Mouse (Mus musculus): Measurements from ENCODE around the gene Krtap1-5.
"Not testable (repeated sequence)": the region's sequence is repeated elsewhere in the genome, so short reads cannot be mapped to it uniquely, and the experiment has no call there.

Krtap1-5 gene

GRCm38 (mm10) chr11:99580636-99581035 is at the start of gene Krtap1-5:
Gene Krtap1-5 (minus strand): TSS chr11:99581016.
- in situ Hi-C loops (cut with MseI, MboI) = no loop called here

GRCm38 (mm10) chr11:99628138-99628537 is 47.3 kb upstream of the Krtap1-5 start, which contains the start of gene Krtap4-1:
Gene Krtap4-1 (minus strand): TSS chr11:99628238.
- in situ Hi-C loops (cut with MseI, MboI) = no loop called here

- in situ Hi-C loops (cut with MseI, MboI) = no loop called here
Observed at GRCm38 (mm10) chr11:99620335-99620734, 39.5 kb upstream of the Krtap1-5 start, which contains the start of gene Gm11562. Gene Gm11562 (minus strand): TSS chr11:99620435.

GRCm38 (mm10) chr11:99614796-99615363 is 34.1 kb upstream of the Krtap1-5 start, which contains the start of gene Krtap2-4:
Gene Krtap2-4 (minus strand): TSS chr11:99614846.
- in situ Hi-C loops (cut with MseI, MboI) = no loop called here

GRCm38 (mm10) chr11:99610089-99610488 is 29.3 kb upstream of the Krtap1-5 start, which contains the start of gene Gm11937:
Gene Gm11937 (minus strand): TSS chr11:99610189.
- in situ Hi-C loops (cut with MseI, MboI) = not testable (repeated sequence)

GRCm38 (mm10) chr11:99609126-99609525 is 28.3 kb upstream of the Krtap1-5 start:
- in situ Hi-C loops (cut with MseI, MboI) = no loop called here

- in situ Hi-C loops (cut with MseI, MboI) = not testable (repeated sequence)
Observed at GRCm38 (mm10) chr11:99603208-99603607, 22.4 kb upstream of the Krtap1-5 start, which contains the start of gene Gm11938. Gene Gm11938 (minus strand): TSS chr11:99603308.

- in situ Hi-C loops (cut with MseI, MboI) = not testable (repeated sequence)
Observed at GRCm38 (mm10) chr11:99597742-99598141, 16.9 kb upstream of the Krtap1-5 start, which contains the start of gene Krtap9-3. Gene Krtap9-3 (minus strand): TSS chr11:99598105.

- in situ Hi-C loops (cut with MseI, MboI) = no loop called here
Observed at GRCm38 (mm10) chr11:99590981-99591380, 10.2 kb upstream of the Krtap1-5 start, which contains the start of gene Krtap1-3. Gene Krtap1-3 (minus strand): TSS chr11:99591339.

- in situ Hi-C loops (cut with MseI, MboI) = no loop called here
Observed at GRCm38 (mm10) chr11:99585096-99585495, 4.3 kb upstream of the Krtap1-5 start.

- in situ Hi-C loops (cut with MseI, MboI) = no loop called here
Observed at GRCm38 (mm10) chr11:99583245-99583704, 2.5 kb upstream of the Krtap1-5 start, which contains the start of gene Krtap1-4. Gene Krtap1-4 (minus strand): TSS chr11:99583654.

- in situ Hi-C loops (cut with MseI, MboI) = no loop called here
Observed at GRCm38 (mm10) chr11:99581564-99581963, 748 bp upstream of the Krtap1-5 start.

GRCm38 (mm10) chr11:99581051-99581450 is 235 bp upstream of the Krtap1-5 start:
- in situ Hi-C loops (cut with MseI, MboI) = no loop called here

GRCm38 (mm10) chr11:99574106-99574505 is 6.7 kb downstream of the Krtap1-5 start:
- in situ Hi-C loops (cut with MseI, MboI) = loop anchor here in 1 of 2 experiments (10.0 kb wide), 1 partner anchor 109 kb away; no protein-coding TSS in a partner anchor

GRCm38 (mm10) chr11:99573164-99573563 is 7.7 kb downstream of the Krtap1-5 start:
- in situ Hi-C loops (cut with MseI, MboI) = loop anchor here in 1 of 2 experiments (10.0 kb wide), 1 partner anchor 108 kb away; no protein-coding TSS in a partner anchor

- in situ Hi-C loops (cut with MseI, MboI) = no loop called here
Observed at GRCm38 (mm10) chr11:99566530-99566929, 14.3 kb downstream of the Krtap1-5 start, which contains the start of gene Krtap3-1. Gene Krtap3-1 (minus strand): TSS chr11:99566630.

GRCm38 (mm10) chr11:99562580-99562979 is 18.2 kb downstream of the Krtap1-5 start:
- in situ Hi-C loops (cut with MseI, MboI) = no loop called here

GRCm38 (mm10) chr11:99559366-99559765 is 21.4 kb downstream of the Krtap1-5 start, which contains the start of gene Gm11939:
Gene Gm11939 (minus strand): TSS chr11:99559466.
- in situ Hi-C loops (cut with MseI, MboI) = no loop called here

GRCm38 (mm10) chr11:99557976-99558745 is 22.7 kb downstream of the Krtap1-5 start:
- in situ Hi-C loops (cut with MseI, MboI) = no loop called here

- in situ Hi-C loops (cut with MseI, MboI) = no loop called here
Observed at GRCm38 (mm10) chr11:99556753-99557152, 24.1 kb downstream of the Krtap1-5 start, which contains the start of gene Krtap3-2. Gene Krtap3-2 (minus strand): TSS chr11:99556853.

GRCm38 (mm10) chr11:99556195-99556594 is 24.6 kb downstream of the Krtap1-5 start:
- in situ Hi-C loops (cut with MseI, MboI) = no loop called here

GRCm38 (mm10) chr11:99550765-99551164 is 30.1 kb downstream of the Krtap1-5 start, which contains the start of gene Krtap3-3:
Gene Krtap3-3 (minus strand): TSS chr11:99550865.
- in situ Hi-C loops (cut with MseI, MboI) = no loop called here
